Mouse (Mus musculus): Measurements from ENCODE around the gene Krtcap2.
"Not testable (repeated sequence)": the region's sequence is repeated elsewhere in the genome, so short reads cannot be mapped to it uniquely, and the experiment has no call there.

- not testable (repeated sequence) for TF ChIP-seq CTCF (IDR thresholded peaks at IDR 0.05; ENCODE audit: borderline replicate concordance, insufficient read depth, low read depth, low read length); POLR2A (IDR thresholded peaks at IDR 0.05; ENCODE audit: borderline replicate concordance, insufficient read depth, low read length)
Observed at GRCm38 (mm10) chr3:89216407-89216806, 29.4 kb upstream of the Krtcap2 start.
